Mouse (Mus musculus): ENCODE results near the gene Mylk. TPM values are rescaled to one million over a fixed set of nuclear protein-coding genes. Genes with fewer than 3 reads are reported as not detected.

The Mylk gene
- polyA plus RNA-seq, 1 experiment: 233 TPM

DNA sequence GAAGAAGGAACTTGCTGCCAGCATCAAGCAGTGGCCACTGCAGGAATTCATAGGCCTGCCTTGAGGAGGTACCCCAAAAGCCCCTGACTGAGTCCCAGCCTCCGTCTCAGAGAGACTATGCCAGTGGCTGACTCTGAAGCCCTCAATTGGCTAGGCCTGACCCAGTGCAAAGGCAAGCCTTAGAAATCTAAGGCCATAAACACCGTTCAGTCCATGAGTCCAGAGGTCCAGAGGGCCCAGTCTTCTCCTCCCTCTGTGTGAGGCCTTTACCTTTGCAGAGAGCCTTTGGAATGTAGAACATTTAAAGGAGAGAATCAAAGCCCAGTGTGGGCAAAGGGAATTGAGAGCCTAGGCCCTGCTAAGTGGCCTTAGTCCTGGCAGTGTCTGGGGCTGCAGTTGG, 193.2 kb downstream of the Mylk start:
- Histone ChIP-seq H3K4me3 (replicated peaks; ENCODE audit: extremely low read depth, low read depth, low read length) (no peak overlapping the region), H3K4me1 (ENCODE audit: control insufficient read depth, insufficient read depth, low read length) (peaks cover 29% of the 10 kb centered on the region)
- TF ChIP-seq CTCF (IDR thresholded peaks at IDR 0.05; ENCODE audit: insufficient read depth, low read length) (no peak), POLR2A (IDR thresholded peaks at IDR 0.05; ENCODE audit: borderline replicate concordance, extremely low read depth, low read depth, low read length) (no peak)
- 80% methylated on average over 2 of the region's 2 CpGs for WGBS
- DNase-seq: no peak

DNA sequence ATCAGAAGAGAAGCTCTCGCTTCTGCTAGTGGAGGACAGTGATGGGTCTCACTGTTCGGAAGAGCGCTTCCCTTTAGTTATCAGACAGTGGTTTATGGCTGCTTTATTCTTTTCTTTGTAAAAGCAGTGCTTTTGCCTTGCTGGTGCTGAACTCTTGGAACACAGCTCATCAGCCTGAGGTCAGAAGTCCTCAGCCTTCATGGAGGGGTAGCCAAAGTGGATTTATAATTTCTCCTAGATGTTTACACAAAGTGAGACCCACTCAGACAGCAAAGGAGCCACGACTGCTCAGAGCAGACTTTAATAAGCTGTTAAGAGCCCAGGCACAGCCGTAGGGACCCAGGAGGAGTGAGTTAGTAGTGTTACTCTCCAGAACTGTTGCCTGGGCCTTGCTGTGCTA, 194.9 kb downstream of the Mylk start:
- H3K4me1 ChIP-seq (ENCODE audit: control insufficient read depth, insufficient read depth, low read length): peaks cover 22% of the 10 kb centered on the region
- 70% methylated on average over 5 of the region's 5 CpGs for WGBS
- no peak overlapping the region for H3K4me3 ChIP-seq (replicated peaks; ENCODE audit: extremely low read depth, low read depth, low read length)
- TF ChIP-seq CTCF (IDR thresholded peaks at IDR 0.05; ENCODE audit: insufficient read depth, low read length): no peak
- DNase-seq: no peak

DNA sequence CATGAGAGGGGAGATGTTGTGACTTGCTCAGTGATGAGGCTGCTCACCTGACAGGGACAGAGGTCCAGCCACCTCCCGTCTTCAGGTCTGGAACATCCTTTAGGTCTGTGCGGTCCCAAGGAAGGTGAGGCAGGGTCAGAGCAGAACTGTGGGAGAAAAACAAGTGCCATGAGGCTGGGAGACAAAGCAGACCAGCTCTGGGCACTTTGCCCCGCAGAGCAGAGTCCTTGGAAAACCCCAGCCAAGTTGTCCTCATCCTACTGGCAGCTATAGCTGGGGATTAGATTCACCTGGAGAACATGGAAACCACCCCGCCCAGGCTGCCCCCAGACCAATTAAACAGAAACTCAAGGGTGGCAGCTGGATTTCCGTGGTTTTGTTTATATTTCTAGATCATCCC, 195.4 kb downstream of the Mylk start:
- Histone ChIP-seq H3K4me1 (ENCODE audit: control insufficient read depth, insufficient read depth, low read length) (peaks cover 22% of the 10 kb centered on the region), H3K4me3 (replicated peaks; ENCODE audit: extremely low read depth, low read depth, low read length) (no peak overlapping the region)
- WGBS: 45% methylated on average over 5 of the region's 5 CpGs
- no peak for DNase-seq
- TF ChIP-seq POLR2A (IDR thresholded peaks at IDR 0.05; ENCODE audit: borderline replicate concordance, extremely low read depth, low read depth, low read length) (no peak), CTCF (IDR thresholded peaks at IDR 0.05; ENCODE audit: insufficient read depth, low read length) (no peak)

DNA sequence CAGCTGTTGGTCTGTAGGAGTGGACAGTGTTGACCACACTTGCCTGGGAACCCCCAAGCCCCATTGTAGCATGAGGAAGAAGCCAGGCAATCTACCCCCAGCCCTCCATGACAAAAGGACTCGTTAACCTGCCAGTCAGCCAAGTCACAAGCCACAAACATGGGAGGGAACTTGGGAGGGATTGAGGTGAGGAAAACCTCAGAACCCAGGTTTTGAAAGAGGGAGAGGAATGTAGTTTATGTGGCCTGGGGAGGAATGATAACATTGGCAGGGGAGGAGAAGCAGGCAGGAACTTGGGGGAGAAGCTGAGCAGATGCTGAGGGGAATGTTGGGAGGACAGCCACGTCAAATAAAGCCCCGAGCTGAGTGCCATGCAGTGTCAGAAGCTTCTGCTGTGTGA, 196.9 kb downstream of the Mylk start:
- Histone ChIP-seq H3K4me1 (ENCODE audit: control insufficient read depth, insufficient read depth, low read length) (peaks cover 13% of the 10 kb centered on the region), H3K4me3 (replicated peaks; ENCODE audit: extremely low read depth, low read depth, low read length) (no peak overlapping the region)
- 46% methylated on average over 3 of the region's 3 CpGs for WGBS
- TF ChIP-seq POLR2A (IDR thresholded peaks at IDR 0.05; ENCODE audit: borderline replicate concordance, extremely low read depth, low read depth, low read length) (no peak), CTCF (IDR thresholded peaks at IDR 0.05; ENCODE audit: insufficient read depth, low read length) (no peak)
- DNase-seq: no peak

DNA sequence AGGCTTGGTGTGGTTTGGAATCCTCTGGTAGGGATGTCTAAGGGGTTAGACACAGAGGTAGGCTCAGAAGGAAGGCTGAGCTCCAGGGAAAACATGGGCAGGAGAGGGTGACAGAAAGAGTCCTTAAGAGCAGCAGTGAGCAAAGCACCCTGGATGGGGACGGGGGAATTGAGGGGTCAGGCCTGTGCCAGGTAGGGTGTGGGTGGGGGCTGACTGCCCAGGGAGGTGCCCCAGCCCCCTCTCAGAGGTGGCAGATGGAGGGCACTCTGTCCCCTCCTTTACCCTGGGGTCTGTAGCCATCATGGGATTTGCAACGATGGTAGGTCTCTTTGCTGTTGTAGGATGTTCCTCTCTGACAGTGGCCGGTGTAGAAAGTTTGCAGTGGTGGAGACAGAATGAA, 201.3 kb downstream of the Mylk start:
- DNase-seq: no peak
- TF ChIP-seq CTCF (IDR thresholded peaks at IDR 0.05; ENCODE audit: insufficient read depth, low read length): no peak
- no peak for TF ChIP-seq POLR2A (IDR thresholded peaks at IDR 0.05; ENCODE audit: borderline replicate concordance, extremely low read depth, low read depth, low read length)
- Histone ChIP-seq H3K4me3 (replicated peaks; ENCODE audit: extremely low read depth, low read depth, low read length) (no peak overlapping the region), H3K4me1 (ENCODE audit: control insufficient read depth, insufficient read depth, low read length) (no peaks in the 10 kb centered on the region; the same call in 1 of the 2 replicates)
- 90% methylated on average over 3 of the region's 3 CpGs for WGBS

DNA sequence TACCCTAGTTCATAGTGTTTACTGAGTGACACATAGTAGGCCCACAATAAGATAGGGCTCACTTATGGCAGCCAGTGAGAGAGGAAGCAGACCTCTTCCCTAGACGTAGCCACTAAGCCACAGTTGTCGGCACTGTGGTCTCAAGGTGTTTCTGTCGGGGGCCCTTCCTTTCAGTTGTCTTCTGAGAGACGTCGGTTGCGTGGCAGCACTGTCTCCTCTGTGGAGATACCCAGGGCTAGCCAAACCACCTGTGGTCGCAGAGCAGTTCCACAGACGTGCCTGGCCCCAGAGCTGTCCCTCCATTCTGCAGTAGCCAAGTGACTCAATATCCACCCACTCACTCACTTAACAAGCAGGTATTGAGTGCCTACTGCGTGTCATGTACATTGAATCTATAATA, 205.9 kb downstream of the Mylk start:
- Histone ChIP-seq H3K4me1 (ENCODE audit: control insufficient read depth, insufficient read depth, low read length) (peaks cover 5% of the 10 kb centered on the region), H3K4me3 (replicated peaks; ENCODE audit: extremely low read depth, low read depth, low read length) (no peak overlapping the region)
- TF ChIP-seq POLR2A (IDR thresholded peaks at IDR 0.05; ENCODE audit: borderline replicate concordance, extremely low read depth, low read depth, low read length) (no peak), CTCF (IDR thresholded peaks at IDR 0.05; ENCODE audit: insufficient read depth, low read length) (no peak)
- 84% methylated on average over 9 of the region's 9 CpGs for WGBS
- DNase-seq: no peak

DNA sequence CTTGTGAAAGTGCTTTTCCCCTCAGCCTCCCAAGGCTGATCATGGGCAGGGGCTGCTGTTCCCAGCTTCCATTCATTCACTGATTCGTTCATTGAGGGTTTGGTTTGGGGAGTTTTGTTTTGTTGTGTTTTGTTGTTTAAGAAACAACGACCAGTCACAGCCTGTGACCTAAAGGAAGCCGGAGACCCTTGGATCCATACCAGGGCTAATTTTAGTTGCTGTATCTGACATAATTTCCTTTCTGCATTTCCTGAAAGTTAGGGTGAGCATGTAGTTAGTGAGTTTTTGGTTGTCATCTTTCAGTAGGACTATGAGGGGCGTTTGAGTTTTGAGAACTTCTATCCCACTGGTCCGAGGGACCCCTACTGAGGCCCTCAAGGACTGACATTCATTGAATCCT, 207.2 kb downstream of the Mylk start:
- H3K4me1 ChIP-seq (ENCODE audit: control insufficient read depth, insufficient read depth, low read length): peaks cover 5% of the 10 kb centered on the region
- TF ChIP-seq CTCF (IDR thresholded peaks at IDR 0.05; ENCODE audit: insufficient read depth, low read length): no peak
- TF ChIP-seq POLR2A (IDR thresholded peaks at IDR 0.05; ENCODE audit: borderline replicate concordance, extremely low read depth, low read depth, low read length): no peak
- no peak for DNase-seq
- 25% methylated on average over 5 of the region's 5 CpGs for WGBS
- no peak overlapping the region for H3K4me3 ChIP-seq (replicated peaks; ENCODE audit: extremely low read depth, low read depth, low read length)

DNA sequence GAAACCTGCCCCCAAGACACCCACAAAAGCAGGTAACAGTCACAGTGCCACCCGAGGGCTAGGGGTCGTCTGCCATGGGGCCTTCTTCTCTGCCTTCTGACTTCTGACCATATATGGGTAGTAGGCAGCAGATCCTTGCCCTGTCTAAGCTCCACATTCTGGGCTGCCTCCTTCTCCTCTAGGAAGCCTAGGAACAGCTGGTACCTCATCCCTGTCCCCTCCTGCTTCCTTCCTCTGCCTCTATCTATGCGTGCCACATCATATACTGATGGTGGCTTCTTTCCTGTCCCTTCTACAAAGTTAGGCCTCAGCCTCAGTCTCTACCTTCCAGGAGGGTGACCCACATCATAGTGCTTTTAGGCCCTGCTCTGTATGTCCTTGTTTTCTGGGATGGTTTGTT, 207.8 kb downstream of the Mylk start:
- peaks cover 5% of the 10 kb centered on the region for H3K4me1 ChIP-seq (ENCODE audit: control insufficient read depth, insufficient read depth, low read length)
- no peak for DNase-seq
- 53% methylated on average over 3 of the region's 3 CpGs for WGBS
- no peak for TF ChIP-seq POLR2A (IDR thresholded peaks at IDR 0.05; ENCODE audit: borderline replicate concordance, extremely low read depth, low read depth, low read length)
- no peak for TF ChIP-seq CTCF (IDR thresholded peaks at IDR 0.05; ENCODE audit: insufficient read depth, low read length)
- H3K4me3 ChIP-seq (replicated peaks; ENCODE audit: extremely low read depth, low read depth, low read length): no peak overlapping the region

DNA sequence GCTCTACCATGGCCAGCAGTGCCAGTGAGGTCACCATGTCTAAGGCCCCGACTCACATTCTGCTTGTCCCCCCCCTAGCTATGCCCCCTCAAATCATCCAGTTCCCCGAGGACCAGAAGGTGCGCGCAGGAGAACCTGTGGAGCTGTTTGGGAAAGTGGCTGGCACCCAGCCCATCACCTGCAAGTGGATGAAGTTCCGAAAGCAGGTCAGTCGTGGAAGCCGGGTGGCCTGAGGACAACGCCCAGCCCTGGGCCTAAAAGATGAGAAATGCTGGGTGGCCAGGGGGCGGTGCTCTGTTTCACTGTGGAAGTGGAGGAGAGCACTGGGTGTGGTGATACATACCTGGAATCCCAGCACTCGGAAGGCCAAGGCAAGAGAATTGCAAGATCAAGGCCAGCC, 208.5 kb downstream of the Mylk start:
- peaks cover 11% of the 10 kb centered on the region for H3K4me1 ChIP-seq (ENCODE audit: control insufficient read depth, insufficient read depth, low read length)
- DNase-seq: no peak
- H3K4me3 ChIP-seq (replicated peaks; ENCODE audit: extremely low read depth, low read depth, low read length): no peak overlapping the region
- no peak for TF ChIP-seq POLR2A (IDR thresholded peaks at IDR 0.05; ENCODE audit: borderline replicate concordance, extremely low read depth, low read depth, low read length)
- TF ChIP-seq CTCF (IDR thresholded peaks at IDR 0.05; ENCODE audit: insufficient read depth, low read length): no peak
- 75% methylated on average over 10 of the region's 10 CpGs for WGBS

DNA sequence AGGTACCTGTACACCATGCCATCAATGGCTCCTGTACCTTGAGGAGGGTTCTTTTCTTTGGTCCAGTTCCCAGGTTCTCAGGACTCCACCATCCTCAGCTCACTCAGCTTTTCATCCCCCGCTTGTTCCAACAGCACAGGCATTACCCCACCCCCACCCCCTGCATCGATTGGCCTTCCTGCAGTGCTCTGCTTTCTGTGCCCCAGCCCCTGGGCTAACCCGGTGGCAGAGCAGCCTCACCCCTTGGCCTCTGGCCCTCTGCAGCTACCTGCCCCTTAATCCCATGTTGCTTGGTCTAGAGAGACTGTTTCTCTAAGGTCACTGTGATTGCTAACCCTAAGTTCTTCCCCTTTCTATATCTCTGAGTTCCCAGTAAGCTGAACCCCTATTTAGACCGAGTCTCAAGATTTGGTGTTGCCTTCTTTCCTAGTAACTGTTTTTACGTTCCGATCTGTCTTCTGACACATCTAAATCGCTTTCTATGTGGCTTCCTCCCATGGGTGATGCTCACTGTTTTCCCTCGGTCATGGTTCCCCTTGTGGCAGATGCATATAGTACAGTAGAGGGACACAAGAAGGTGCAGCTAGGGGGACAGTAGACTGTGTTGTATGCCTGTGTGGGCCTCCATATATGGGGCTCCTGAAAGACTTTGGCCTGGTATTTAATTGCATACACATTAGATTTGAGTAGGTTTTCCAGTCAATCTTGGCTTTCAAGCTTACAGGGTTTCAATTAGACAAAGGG, 212.6 kb downstream of the Mylk start:
- no peak for TF ChIP-seq POLR2A (IDR thresholded peaks at IDR 0.05; ENCODE audit: borderline replicate concordance, extremely low read depth, low read depth, low read length)
- no peak for TF ChIP-seq CTCF (IDR thresholded peaks at IDR 0.05; ENCODE audit: insufficient read depth, low read length)
- H3K4me1 ChIP-seq (ENCODE audit: control insufficient read depth, insufficient read depth, low read length): peaks cover 29% of the 10 kb centered on the region
- no peak overlapping the region for H3K4me3 ChIP-seq (replicated peaks; ENCODE audit: extremely low read depth, low read depth, low read length)
- WGBS: 53% methylated on average over 8 of the region's 8 CpGs
- DNase-seq: no peak
